Mouse (Mus musculus) ES-E14 (cell line): ENCODE data around the gene Chrna1.

Source experiments
- HCFC1 ChIP-seq: IDR thresholded peaks from 2 replicates; pipeline ENCODE4 v1.6.1; 2012; ENCODE audit warnings: low read length, inconsistent platforms, borderline replicate concordance; ENCODE audit not compliant: insufficient read depth
- MAFK ChIP-seq: IDR thresholded peaks from 2 replicates; pipeline ENCODE4 v1.6.1; 2014; ENCODE audit warnings: mild to moderate bottlenecking, low read depth, low read length, inconsistent platforms; ENCODE audit not compliant: insufficient read depth

GRCm38 (mm10) chr2:73607146-73607545 is 27.0 kb upstream of the Chrna1 start:
- TF ChIP-seq MAFK (no peak), HCFC1 (no peak)
